Mouse (Mus musculus): ENCODE measurements around the gene Mthfsd.

DNA sequence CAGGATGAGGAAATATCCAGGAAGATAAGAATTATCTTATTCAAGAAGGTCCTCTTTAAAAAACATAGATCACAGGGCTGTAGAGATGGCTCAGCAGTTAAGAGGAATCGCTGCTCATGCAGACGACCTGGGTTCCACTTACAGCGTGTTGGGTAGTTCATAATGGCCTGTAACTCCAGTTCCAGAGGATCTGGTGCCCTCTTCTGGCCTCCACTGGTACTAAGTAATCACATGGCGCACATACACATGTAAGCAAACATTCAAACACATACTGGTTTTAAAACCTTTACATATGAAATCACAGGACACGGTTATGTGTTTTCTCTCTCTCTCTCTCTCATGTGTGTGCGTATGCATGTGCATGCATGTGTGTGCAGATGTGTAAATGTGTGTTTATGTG is 28.7 kb upstream of the Mthfsd start:
- no peak for TF ChIP-seq EP300 (optimal IDR thresholded peaks at IDR 0.05)
- TF ChIP-seq CTCF (IDR thresholded peaks at IDR 0.05; ENCODE audit: low read depth): peak; percentile 18; the same call in 1 of the 2 replicates
